Mouse (Mus musculus) intestine, postnatal 0 days (tissue): ENCODE measurements around the gene Atad5. TPM values are rescaled to one million over a fixed set of nuclear protein-coding genes. Genes with fewer than 3 reads are reported as not detected.
"Not testable (repeated sequence)": the region's sequence is repeated elsewhere in the genome, so short reads cannot be mapped to it uniquely, and the experiment has no call there.

Source experiments
- ATAC-seq: fragments of 200-750 bp; cut with Nextera tagmentation; 2 replicates; pipeline ENCODE4 v1.8.0; 2017; ENCODE audit warnings: mild to moderate bottlenecking, moderate TSS enrichment, moderate library complexity
- H3K27ac ChIP-seq: fragments of 300-500 bp; sonication (generic); 2 replicates; pipeline ENCODE4 v1.5.1; 2014; ENCODE audit warnings: mild to moderate bottlenecking, low read depth, low read length, moderate library complexity
- H3K27me3 ChIP-seq: fragments of 300-500 bp; sonication (generic); replicated peaks from 2 replicates; pipeline ENCODE4 v1.6.1; 2014; ENCODE audit warnings: low read length, mixed read lengths; ENCODE audit not compliant: control insufficient read depth, insufficient read depth
- H3K36me3 ChIP-seq: fragments of 300-500 bp; sonication (generic); 2 replicates; pipeline ENCODE4 v1.6.1; 2014; ENCODE audit warnings: mild to moderate bottlenecking, moderate library complexity; ENCODE audit not compliant: control insufficient read depth, insufficient read depth
- H3K4me1 ChIP-seq: fragments of 300-500 bp; sonication (generic); replicated peaks from 2 replicates; pipeline ENCODE4 v1.6.1; 2014; ENCODE audit warnings: antibody characterized with exemption, low read length, mixed read lengths; ENCODE audit not compliant: control insufficient read depth, insufficient read depth
- H3K4me2 ChIP-seq: fragments of 300-500 bp; sonication (generic); replicated peaks from 2 replicates; pipeline ENCODE4 v1.6.1; 2014; ENCODE audit warnings: low read depth, mild to moderate bottlenecking, moderate library complexity
- H3K4me3 ChIP-seq: fragments of 300-500 bp; sonication (generic); 2 replicates; pipeline ENCODE4 v1.5.1; 2014; ENCODE audit warnings: low read depth, low read length
- H3K9ac ChIP-seq: fragments of 300-500 bp; sonication (generic); 2 replicates; pipeline ENCODE4 v1.6.1; 2014; ENCODE audit warnings: mild to moderate bottlenecking, low read depth, low read length
- H3K9me3 ChIP-seq: fragments of 300-500 bp; sonication (generic); 2 replicates; pipeline ENCODE4 v1.6.1; 2016; ENCODE audit warnings: mixed run types; ENCODE audit not compliant: control insufficient read depth
- CTCF ChIP-seq: sonication (generic); IDR thresholded peaks from 2 replicates; pipeline ENCODE4 v1.5.1; 2016; ENCODE audit warnings: low read depth, mild to moderate bottlenecking, control low read depth, antibody characterized with exemption, moderate library complexity
- WGBS: fragments of 180-500 bp; shearing (Covaris S2); extraction: QIAGEN DNeasy Blood & Tissue Kit; methylation state at CpG from one replicate; pipeline ENCODE4 v1.1.7; 2014; 5-methylcytosine and 5-hydroxymethylcytosine counted together
- polyA plus RNA-seq: library from polyadenylated mRNA; unstranded; fragments of >200 nt; fragmentation: Nextera tagmentation; extraction: Ambion mirVana; gene quantifications from 2 replicates; pipeline ENCODE4 v1.2.1, GENCODE M21; 2015

Atad5 gene
- polyA plus RNA-seq, 1 experiment from 2014 or later: 2.2 TPM

- WGBS: 79% methylated on average over 8 of the region's 8 CpGs
- Histone ChIP-seq H3K4me2 (no peak overlapping the region), H3K27ac (no peak overlapping the region), H3K27me3 (no peaks in the 10 kb centered on the region), H3K9me3 (no peaks in the 10 kb centered on the region), H3K4me3 (no peak overlapping the region), H3K4me1 (no peaks in the 10 kb centered on the region), H3K9ac (no peak overlapping the region), H3K36me3 (no peaks in the 10 kb centered on the region)
- ATAC-seq: no peak
- TF ChIP-seq CTCF: no peak
These were observed 89.1 kb downstream of the Atad5 start for GRCm38 (mm10) chr11:80178316-80178715.

- no peaks in the 10 kb centered on the region for H3K9me3 ChIP-seq
- H3K4me1 ChIP-seq: 0 out of 2 replicates have a peak, but pooled peaks cover 4% of the 10 kb centered on the region
- H3K9ac ChIP-seq: no peak overlapping the region
- no peak for ATAC-seq
- no peaks in the 10 kb centered on the region for H3K27me3 ChIP-seq
- 65% methylated on average over 5 of the region's 5 CpGs for WGBS
- no peak overlapping the region for H3K4me3 ChIP-seq
- H3K27ac ChIP-seq: no peak overlapping the region
- no peaks in the 10 kb centered on the region for H3K36me3 ChIP-seq
- H3K4me2 ChIP-seq: no peak overlapping the region
- peak; percentile 45 for TF ChIP-seq CTCF
These were observed 92.0 kb downstream of the Atad5 start for GRCm38 (mm10) chr11:80181021-80181749.

DNA sequence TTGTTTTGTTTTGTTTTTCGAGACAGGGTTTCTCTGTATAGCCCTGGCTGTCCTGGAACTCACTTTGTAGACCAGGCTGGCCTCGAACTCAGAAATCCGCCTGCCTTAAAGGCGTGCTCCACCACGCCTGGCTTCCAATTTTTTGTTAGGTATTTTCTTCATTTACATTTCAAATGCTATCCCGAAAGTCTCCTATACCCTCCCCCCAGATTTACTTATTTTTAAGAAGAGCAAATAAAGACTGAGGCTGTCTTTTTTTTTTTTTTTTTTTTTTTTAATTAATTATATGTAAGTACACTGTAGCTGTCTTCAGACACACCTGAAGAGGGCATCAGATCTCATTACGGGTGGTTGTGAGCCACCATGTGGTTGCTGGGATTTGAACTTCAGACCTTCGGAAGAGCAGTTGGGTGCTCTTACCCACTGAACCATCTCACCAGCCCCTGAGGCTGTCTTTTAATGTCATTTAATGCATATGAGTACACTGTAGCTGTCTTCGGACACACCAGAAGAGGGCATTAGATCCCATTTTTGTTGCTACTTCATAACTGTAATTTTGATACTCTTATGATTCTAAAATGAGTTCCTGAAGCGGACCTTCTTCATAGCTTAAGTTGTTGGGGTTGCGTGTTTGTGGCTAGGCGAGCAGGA lies 94.0 kb downstream of the Atad5 start:
- peak; percentile 61 for ATAC-seq
- peak; percentile 62 for TF ChIP-seq CTCF
- not testable (repeated sequence) for H3K9me3 ChIP-seq, H3K36me3 ChIP-seq, H3K4me1 ChIP-seq, H3K27me3 ChIP-seq
- Histone ChIP-seq H3K9ac (peak overlapping the region; percentile 80), H3K27ac (peak overlapping the region; percentile 92; the same call in 1 of the 2 replicates), H3K4me2 (peak overlapping the region; percentile 79), H3K4me3 (peak overlapping the region; percentile 88)
- WGBS: 41% methylated on average over 12 of the region's 12 CpGs

DNA sequence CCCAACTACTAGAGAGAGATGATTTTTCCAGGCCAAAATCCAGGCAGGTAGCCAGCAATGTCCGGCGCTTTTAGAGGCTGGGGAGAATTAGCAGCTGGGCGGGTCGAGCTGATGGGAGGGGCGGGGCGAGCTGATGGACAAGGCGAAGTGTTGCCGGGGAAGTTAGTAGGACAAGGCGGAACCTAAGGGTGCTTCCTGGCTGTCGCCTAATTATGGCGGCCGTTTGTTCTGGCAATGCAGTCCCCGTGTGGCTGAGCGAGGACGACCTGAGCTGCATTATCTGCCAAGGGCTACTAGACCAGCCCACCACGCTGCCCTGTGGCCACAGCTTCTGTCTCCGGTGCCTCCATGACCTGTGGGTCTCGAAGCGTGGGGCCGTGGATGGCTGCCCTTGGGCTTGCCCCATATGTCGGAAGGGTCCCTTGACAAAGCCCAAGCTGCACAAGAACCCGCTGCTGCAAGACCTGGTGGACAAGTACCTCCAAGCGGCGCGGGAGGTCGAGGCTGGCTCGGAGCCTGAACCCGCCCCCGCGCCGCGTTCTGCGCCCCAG lies 94.6 kb downstream of the Atad5 start, which contains the start of gene Rnf135:
Rnf135 (plus strand) TSS at position 147 of the 551 bp plus-strand sequence.
- Histone ChIP-seq H3K4me1 (0 out of 2 replicates have a peak, but pooled peaks cover 4% of the 10 kb centered on the region), H3K4me2 (peak within 1 kb of the TSS; percentile 79), H3K27me3 (no peaks in the 10 kb centered on the region), H3K9ac (peak within 1 kb of the TSS; percentile 80), H3K9me3 (no peaks in the 10 kb centered on the region), H3K4me3 (peak within 1 kb of the TSS; percentile 88), H3K27ac (peak within 1 kb of the TSS; percentile 92), H3K36me3 (no peaks in the 10 kb centered on the region; the same call in 1 of the 2 replicates)
- peak; percentile 88 for ATAC-seq
- no peak for TF ChIP-seq CTCF
- under 1% methylated on average over 33 of the region's 33 CpGs for WGBS

DNA sequence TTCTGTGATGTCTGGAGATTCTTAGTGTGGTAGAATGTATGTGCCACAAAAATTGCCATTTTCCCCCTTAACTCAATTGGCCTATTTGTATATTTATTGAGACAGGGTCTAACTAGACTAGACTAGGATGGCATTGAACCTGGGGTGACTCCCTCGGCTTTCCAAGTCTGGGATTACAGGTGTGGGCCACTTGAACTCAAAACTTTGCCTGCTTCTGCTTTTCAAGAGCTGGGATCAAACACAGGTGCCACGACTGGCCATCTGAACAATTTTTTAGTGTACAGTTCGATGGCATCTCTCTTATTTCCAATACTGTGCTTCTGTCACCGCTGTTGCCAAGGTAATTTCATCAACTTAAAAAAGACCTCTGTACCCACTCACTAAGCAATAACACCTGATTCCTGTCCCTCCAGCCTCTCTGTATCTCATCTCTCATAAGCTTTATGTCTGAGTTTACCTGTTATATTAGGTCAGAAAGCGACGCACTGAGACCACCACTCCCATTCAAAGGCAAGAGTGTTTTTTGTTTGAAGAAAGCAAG lies 95.4 kb downstream of the Atad5 start:
- peak overlapping the region; percentile 88 for H3K4me3 ChIP-seq

More for the DNA sequence above, 95.4 kb downstream of the Atad5 start:
- H3K9me3 ChIP-seq: no peaks in the 10 kb centered on the region
- H3K27ac ChIP-seq: peak overlapping the region; percentile 92
- peak overlapping the region; percentile 80; the same call in 1 of the 2 replicates for H3K9ac ChIP-seq
- TF ChIP-seq CTCF: no peak
- no peaks in the 10 kb centered on the region for H3K27me3 ChIP-seq
- H3K4me1 ChIP-seq: 0 out of 2 replicates have a peak, but pooled peaks cover 4% of the 10 kb centered on the region
- H3K4me2 ChIP-seq: peak overlapping the region; percentile 79
- ATAC-seq: no peak
- peaks cover 7% of the 10 kb centered on the region for H3K36me3 ChIP-seq
- WGBS: 74% methylated on average over 6 of the region's 6 CpGs

Other genes with a start within 250 kb of the Atad5 start
- 24.4 and 24.5 TPM in 2 replicates for gene Utp6, start 127.0 kb upstream of the Atad5 start, polyA plus RNA-seq
- gene Suz12, start 96.3 kb upstream of the Atad5 start, polyA plus RNA-seq: 14.2 and 18.5 TPM in 2 replicates
- gene Crlf3, start 8.4 kb upstream of the Atad5 start, polyA plus RNA-seq: 13.2 and 14.2 TPM in 2 replicates
- 15.0 and 16.3 TPM in 2 replicates for gene Tefm, start 52.8 kb downstream of the Atad5 start, polyA plus RNA-seq
- 11.7 and 11.9 TPM in 2 replicates for gene Adap2, start 64.7 kb downstream of the Atad5 start, polyA plus RNA-seq
- 8.9 and 9.1 TPM in 2 replicates for gene Rnf135, start 94.5 kb downstream of the Atad5 start, polyA plus RNA-seq
- 20.7 and 21.3 TPM in 2 replicates for gene Rhot1, start 119.6 kb downstream of the Atad5 start, polyA plus RNA-seq
- gene Rhbdl3, start 211.5 kb downstream of the Atad5 start, polyA plus RNA-seq: 1.3 and 1.4 TPM in 2 replicates